15 mouse cellular contexts compared by ENCODE assay signal in genomic region chr11:3588036-3588672, GRCm38 (mm10).
"Had no signal": no experiment of that assay in that cellular context is flagged by ENCODE, and none has a peak within 500 bp of the region (broad histone marks: within the 10 kb centered on the region; RNA-seq: fewer than 3 reads in every experiment).

No protein-coding gene starts in this region.

- H3K4me1 ChIP-seq: hindbrain, embryonic 10.5 days; hindbrain, embryonic 12.5 days; intestine, embryonic 15.5 days; limb, embryonic 13.5 days; limb, embryonic 15.5 days had no signal

- H3K9ac ChIP-seq: heart, embryonic 12.5 days; hindbrain, embryonic 12.5 days; hindbrain, embryonic 14.5 days; intestine, embryonic 15.5 days; limb, embryonic 13.5 days; limb, embryonic 15.5 days; liver, embryonic 12.5 days had no signal

- H3K4me3 ChIP-seq: heart, adult 2 months; heart, embryonic 12.5 days; hindbrain, embryonic 10.5 days; hindbrain, embryonic 12.5 days; intestine, embryonic 15.5 days; limb, embryonic 13.5 days; limb, embryonic 15.5 days; liver, embryonic 12.5 days had no signal

- H3K27ac ChIP-seq: heart, adult 2 months; hindbrain, embryonic 10.5 days; hindbrain, embryonic 12.5 days; hindbrain, embryonic 14.5 days; intestine, embryonic 15.5 days; limb, embryonic 13.5 days; limb, embryonic 15.5 days; liver, embryonic 12.5 days had no signal

- H3K36me3 ChIP-seq: heart, embryonic 12.5 days; hindbrain, embryonic 10.5 days; hindbrain, embryonic 12.5 days; intestine, embryonic 15.5 days; limb, embryonic 13.5 days; limb, embryonic 15.5 days; liver, embryonic 12.5 days had no signal

- DNase-seq: gastrocnemius, postnatal 14 days; gastrocnemius, postnatal 36 days; heart, postnatal 10 days; kidney, adult 18-20 months had no signal

- H3K27me3 ChIP-seq: heart, embryonic 12.5 days; hindbrain, embryonic 12.5 days; intestine, embryonic 15.5 days; limb, embryonic 13.5 days; limb, embryonic 15.5 days; liver, embryonic 12.5 days had no signal

- H3K9me3 ChIP-seq: hindbrain, embryonic 12.5 days; intestine, embryonic 15.5 days; limb, embryonic 15.5 days; liver, embryonic 12.5 days had no signal

- ATAC-seq: hindbrain, embryonic 16.5 days; inflammation-experienced regulatory T-cells, adult 6 months; liver, embryonic 12.5 days had no signal
